10 mouse cellular contexts compared by ENCODE assay signal in genomic region chr6:52843027-52843426, GRCm38 (mm10).
A peak's percentile ranks its signal among the peaks of the same experiment; 100 is the strongest.
DNase-seq lines count a peak whose midpoint lies in the region; ATAC-seq and TF ChIP-seq lines count a peak whose summit lies in the region.
"Had no signal": no experiment of that assay in that cellular context is flagged by ENCODE, and none has a peak within 500 bp of the region (broad histone marks: within the 10 kb centered on the region; RNA-seq: fewer than 3 reads in every experiment).

No protein-coding gene starts in this region.

- H3K36me3 ChIP-seq in intestine, postnatal 0 days (ENCODE audit: control insufficient read depth, insufficient read depth), result no peaks in the 10 kb centered on the region
- no peaks in the 10 kb centered on the region for H3K36me3 ChIP-seq in intestine, embryonic 15.5 days
- H3K36me3 ChIP-seq in thymus, adult 2 months (ENCODE audit: control insufficient read depth, insufficient read depth, low read length), result no peaks in the 10 kb centered on the region
- no peaks in the 10 kb centered on the region for H3K36me3 ChIP-seq in forebrain, embryonic 11.5 days (ENCODE audit: control insufficient read depth, insufficient read depth, low read length)

- WGBS in intestine, postnatal 0 days, result 64% methylated on average over 4 of the region's 4 CpGs
- WGBS in intestine, embryonic 15.5 days, result 51% methylated on average over 4 of the region's 4 CpGs
- 85% methylated on average over 4 of the region's 4 CpGs for WGBS in thymus, adult 2 months
- 63% methylated on average over 4 of the region's 4 CpGs for WGBS in forebrain, embryonic 11.5 days

- no peak for TF ChIP-seq POLR2A in thymus, adult 2 months (IDR thresholded peaks at IDR 0.05; ENCODE audit: control insufficient read depth, extremely low read depth, insufficient read depth, low read length, poor library complexity)

- H3K27ac ChIP-seq in intestine, postnatal 0 days (ENCODE audit: low read depth, low read length), result no peak overlapping the region
- no peak overlapping the region for H3K27ac ChIP-seq in intestine, embryonic 15.5 days
- H3K27ac ChIP-seq in thymus, adult 2 months (ENCODE audit: control insufficient read depth, insufficient read depth, low read length), result peak overlapping the region; percentile 12; the same call in 1 of the 2 replicates
- no peak overlapping the region for H3K27ac ChIP-seq in forebrain, embryonic 11.5 days (ENCODE audit: low read depth, low read length)

- H3K4me1 ChIP-seq in intestine, postnatal 0 days (replicated peaks; ENCODE audit: control insufficient read depth, insufficient read depth, low read length), result no peaks in the 10 kb centered on the region
- peaks cover 6% of the 10 kb centered on the region; the same call in 1 of the 2 replicates for H3K4me1 ChIP-seq in intestine, embryonic 15.5 days (replicated peaks)
- H3K4me1 ChIP-seq in thymus, adult 2 months (replicated peaks; ENCODE audit: control insufficient read depth, insufficient read depth, low read length), result peaks cover 48% of the 10 kb centered on the region
- H3K4me1 ChIP-seq in forebrain, embryonic 11.5 days (replicated peaks; ENCODE audit: control insufficient read depth, insufficient read depth, low read length), result peaks cover 5% of the 10 kb centered on the region; the same call in 1 of the 2 replicates

- no peaks in the 10 kb centered on the region for H3K27me3 ChIP-seq in intestine, postnatal 0 days (replicated peaks; ENCODE audit: control insufficient read depth, insufficient read depth, low read length)
- no peaks in the 10 kb centered on the region for H3K27me3 ChIP-seq in intestine, embryonic 15.5 days (replicated peaks)
- no peaks in the 10 kb centered on the region for H3K27me3 ChIP-seq in thymus, adult 2 months (ENCODE audit: control insufficient read depth, insufficient read depth, low read length)
- no peaks in the 10 kb centered on the region; the same call in 1 of the 2 replicates for H3K27me3 ChIP-seq in forebrain, embryonic 11.5 days (ENCODE audit: control insufficient read depth, insufficient read depth, low read length)

- H3K4me3 ChIP-seq in intestine, postnatal 0 days (ENCODE audit: low read depth, low read length), result no peak overlapping the region
- H3K4me3 ChIP-seq in intestine, embryonic 15.5 days (replicated peaks), result no peak overlapping the region
- no peak overlapping the region for H3K4me3 ChIP-seq in thymus, adult 2 months (ENCODE audit: control insufficient read depth, insufficient read depth, low read length)
- no peak overlapping the region for H3K4me3 ChIP-seq in forebrain, embryonic 11.5 days (ENCODE audit: low read depth, low read length)

- peak; percentile 70 for TF ChIP-seq CTCF in intestine, postnatal 0 days (IDR thresholded peaks at IDR 0.05; ENCODE audit: low read depth)
- no peak for TF ChIP-seq CTCF in thymus, adult 2 months (IDR thresholded peaks at IDR 0.05; ENCODE audit: borderline replicate concordance, control insufficient read depth, extremely low read depth, insufficient read depth, low read length, poor library complexity)

- no peak overlapping the region for H3K9ac ChIP-seq in intestine, postnatal 0 days (ENCODE audit: low read depth, low read length)
- H3K9ac ChIP-seq in intestine, embryonic 15.5 days, result no peak overlapping the region; the same call in 1 of the 2 replicates
- no peak overlapping the region for H3K9ac ChIP-seq in forebrain, embryonic 11.5 days (ENCODE audit: low read length)

- no peak for DNase-seq in thymus, adult 2 months
- no peak for DNase-seq in thymus, postnatal 4 days
- no peak for DNase-seq in forebrain, embryonic 11.5 days (ENCODE audit: low spot score)
- DNase-seq: right cerebral cortex, postnatal 25 days; thymus, postnatal 14 days had no signal

- no peaks in the 10 kb centered on the region for H3K9me3 ChIP-seq in intestine, postnatal 0 days (ENCODE audit: control insufficient read depth)
- no peaks in the 10 kb centered on the region for H3K9me3 ChIP-seq in intestine, embryonic 15.5 days
- no peaks in the 10 kb centered on the region for H3K9me3 ChIP-seq in forebrain, embryonic 11.5 days (ENCODE audit: control insufficient read depth, low read length)

- ATAC-seq in intestine, postnatal 0 days, result no peak
- no peak for ATAC-seq in intestine, embryonic 15.5 days
- ATAC-seq in granulocyte monocyte progenitor cell, adult 5-6 weeks (replicated peaks; ENCODE audit: poor library complexity, severe bottlenecking), result peak; percentile 40
- ATAC-seq in megakaryocyte-erythroid progenitor cell, adult 5-6 weeks (replicated peaks; ENCODE audit: low FRiP score, low TSS enrichment, poor library complexity, severe bottlenecking), result no peak
- ATAC-seq in forebrain, embryonic 11.5 days (replicated peaks; ENCODE audit: low FRiP score), result no peak
- ATAC-seq: midbrain, embryonic 16.5 days had no signal

- no peak overlapping the region for H3K4me2 ChIP-seq in intestine, postnatal 0 days (replicated peaks; ENCODE audit: low read depth)
- no peak overlapping the region for H3K4me2 ChIP-seq in intestine, embryonic 15.5 days (replicated peaks)
- no peak overlapping the region for H3K4me2 ChIP-seq in forebrain, embryonic 11.5 days (ENCODE audit: low read depth, low read length, severe bottlenecking)
